Mouse (Mus musculus): ENCODE measurements around the gene Dnajc17. TPM values are rescaled to one million over a fixed set of nuclear protein-coding genes. Genes with fewer than 3 reads are reported as not detected.

Dnajc17 gene
- polyA plus RNA-seq, 1 experiment from 2014 or later, result 4.3 TPM

DNA sequence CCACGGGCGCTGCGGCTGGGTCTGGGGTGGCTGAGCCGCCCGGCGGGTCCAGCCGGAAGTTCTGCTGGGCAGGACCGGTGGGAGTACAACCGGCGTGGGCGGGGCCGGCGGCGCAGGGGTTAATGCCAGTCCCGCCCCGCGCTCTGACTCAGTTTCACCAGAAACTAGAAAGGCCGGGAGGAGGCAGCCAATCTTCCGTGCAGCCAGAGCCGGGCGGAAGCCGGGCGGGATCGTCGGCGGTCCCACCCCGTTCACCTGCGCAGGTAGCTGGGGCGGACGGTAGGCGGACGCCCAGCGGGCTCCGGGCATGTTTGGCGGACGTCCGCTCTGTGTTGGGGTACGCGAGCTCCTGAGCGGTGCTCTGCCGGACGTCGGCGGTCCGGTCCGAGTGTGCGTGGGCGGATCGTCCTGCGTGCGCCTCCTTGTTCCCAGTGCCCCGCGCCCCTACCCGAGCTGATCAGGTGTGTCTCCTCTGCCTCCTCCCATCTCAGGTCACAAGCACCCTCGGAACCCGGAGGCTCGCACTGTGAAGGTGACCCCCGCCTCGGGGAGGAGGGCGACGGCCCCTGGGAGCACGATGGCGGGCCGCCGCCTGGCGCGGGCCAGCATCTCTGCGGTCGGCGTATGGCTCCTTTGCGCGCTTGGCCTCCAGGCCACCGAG lies 28.7 kb upstream of the Dnajc17 start, which contains the start of gene Spint1:
Gene Spint1 (plus strand): TSS at position 153 of the 661 bp plus-strand sequence.
- peak within 1 kb of the TSS; percentile 72 for H3K4me2 ChIP-seq (ENCODE audit: low read depth, low read length)
- H3K36me3 ChIP-seq (replicated peaks; ENCODE audit: insufficient read depth, low read length), result no peaks in the 10 kb centered on the region
- H3K4me3 ChIP-seq (ENCODE audit: low read depth, low read length), result peak within 1 kb of the TSS; percentile 58
- H3K4me1 ChIP-seq (ENCODE audit: insufficient read depth), result peaks cover 11% of the 10 kb centered on the region
- TF ChIP-seq CTCF (IDR thresholded peaks at IDR 0.05; ENCODE audit: low read depth), result no peak
- TF ChIP-seq EP300 (IDR thresholded peaks at IDR 0.05; ENCODE audit: low read depth), result no peak
- H3K9me3 ChIP-seq (ENCODE audit: low read length), result no peaks in the 10 kb centered on the region
- H3K9ac ChIP-seq (replicated peaks), result no peak within 1 kb of the TSS; the same call in 1 of the 2 replicates
- H3K27me3 ChIP-seq (ENCODE audit: insufficient read depth, low read length), result peaks cover 43% of the 10 kb centered on the region
- H3K27ac ChIP-seq (ENCODE audit: low read depth), result no peak within 1 kb of the TSS
- ATAC-seq (no peak), DNase-seq (no peak)
- under 1% methylated on average over 69 of the region's 73 CpGs for WGBS (ENCODE audit: insufficient replicate concordance)

DNA sequence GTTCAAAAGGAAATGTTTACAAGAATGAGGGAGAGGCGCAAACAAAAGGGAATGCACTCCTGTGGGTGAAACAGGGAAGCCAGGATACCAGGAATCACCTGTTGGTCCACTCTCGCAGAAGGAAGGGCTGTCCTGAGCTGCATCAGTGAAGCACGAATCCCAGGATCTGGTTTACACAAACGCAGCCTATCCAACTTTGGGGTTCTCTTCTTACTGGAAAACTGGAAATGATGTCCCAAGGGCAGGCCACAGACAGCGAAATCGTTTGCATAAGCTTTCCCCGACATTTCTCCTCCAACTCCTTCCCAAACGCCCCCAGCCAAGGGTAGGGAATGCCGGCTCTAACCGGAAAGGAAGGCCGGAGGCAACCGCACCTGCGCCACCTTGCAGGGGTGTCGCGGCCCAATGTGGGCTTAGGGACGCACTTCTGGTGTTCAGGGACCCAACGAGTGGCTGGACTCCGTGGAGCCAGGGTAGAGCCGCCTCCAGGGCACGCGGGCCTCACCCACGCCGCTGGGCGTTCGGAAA lies 28.2 kb upstream of the Dnajc17 start:
- no peak for ATAC-seq

DNA sequence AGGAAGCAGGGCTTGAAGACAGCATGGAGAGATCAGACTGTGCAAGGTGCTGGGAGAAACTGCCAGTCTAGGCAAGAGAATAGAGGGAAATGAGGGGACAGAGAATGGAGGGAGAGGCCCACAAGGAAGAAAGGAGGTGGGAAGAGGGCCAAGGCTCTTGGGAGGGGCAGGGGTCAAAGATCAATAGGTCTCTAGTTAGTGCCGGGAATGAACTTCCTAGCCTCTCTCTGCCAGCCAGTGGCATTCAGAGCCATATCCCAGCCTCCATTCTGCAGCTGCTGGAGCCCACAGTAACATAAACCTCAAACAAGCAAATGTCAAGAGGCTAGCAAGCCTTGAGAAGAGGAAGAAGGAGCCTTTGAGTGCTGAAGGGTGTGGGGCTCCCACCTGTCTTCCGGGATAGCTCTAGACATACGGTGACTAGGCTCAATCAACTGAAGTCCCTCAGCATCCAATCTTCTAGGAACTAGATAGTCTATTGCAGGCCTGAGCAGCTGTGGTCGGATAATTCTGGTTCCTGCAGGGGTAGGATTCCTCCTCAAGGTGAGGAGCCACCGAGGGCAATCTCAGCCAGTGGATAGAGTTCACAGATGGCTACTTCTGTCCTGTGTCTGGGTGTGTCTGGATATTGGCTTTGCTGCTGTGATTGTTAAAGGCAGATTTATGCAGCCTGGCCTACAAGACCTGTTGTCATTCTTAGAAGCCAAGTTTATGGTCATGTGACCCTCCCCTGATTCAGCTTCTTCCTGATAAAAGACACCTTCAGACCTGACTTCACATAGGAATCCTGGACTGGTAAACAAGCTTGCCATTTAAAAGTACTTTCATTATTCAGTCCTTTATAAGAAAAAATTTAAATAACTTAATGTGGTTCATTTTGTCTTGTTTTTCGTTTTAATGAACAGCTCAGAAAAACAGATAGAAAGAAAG lies 21.4 kb upstream of the Dnajc17 start, which contains the start of gene Ppp1r14d:
Gene Ppp1r14d (minus strand): TSS at position 132 of the 930 bp plus-strand sequence.
- WGBS (ENCODE audit: insufficient replicate concordance), result 68% methylated on average over 6 of the region's 6 CpGs
- Histone ChIP-seq H3K27me3 (ENCODE audit: insufficient read depth, low read length) (peaks cover 2% of the 10 kb centered on the region; the same call in 1 of the 2 replicates), H3K4me3 (ENCODE audit: low read depth, low read length) (no peak within 1 kb of the TSS), H3K4me1 (ENCODE audit: insufficient read depth) (no peaks in the 10 kb centered on the region), H3K9me3 (ENCODE audit: low read length) (no peaks in the 10 kb centered on the region), H3K9ac (replicated peaks) (no peak within 1 kb of the TSS), H3K27ac (ENCODE audit: low read depth) (no peak within 1 kb of the TSS), H3K4me2 (ENCODE audit: low read depth, low read length) (no peak within 1 kb of the TSS), H3K36me3 (replicated peaks; ENCODE audit: insufficient read depth, low read length) (no peaks in the 10 kb centered on the region)
- ATAC-seq, result no peak
- TF ChIP-seq CTCF (IDR thresholded peaks at IDR 0.05; ENCODE audit: low read depth), result no peak
- TF ChIP-seq EP300 (IDR thresholded peaks at IDR 0.05; ENCODE audit: low read depth), result no peak
- no peak for DNase-seq

More for the DNA sequence above, 28.2 kb upstream of the Dnajc17 start:
- no peak for TF ChIP-seq EP300 (IDR thresholded peaks at IDR 0.05; ENCODE audit: low read depth)
- TF ChIP-seq CTCF (IDR thresholded peaks at IDR 0.05; ENCODE audit: low read depth), result no peak
- H3K36me3 ChIP-seq (replicated peaks; ENCODE audit: insufficient read depth, low read length), result no peaks in the 10 kb centered on the region
- no peak overlapping the region for H3K27ac ChIP-seq (ENCODE audit: low read depth)
- H3K4me1 ChIP-seq (ENCODE audit: insufficient read depth), result peaks cover 11% of the 10 kb centered on the region
- 15% methylated on average over 22 of the region's 25 CpGs for whole genome bisulfite sequencing (ENCODE audit: insufficient replicate concordance)
- peak overlapping the region; percentile 58 for H3K4me3 ChIP-seq (ENCODE audit: low read depth, low read length)
- DNase-seq, result no peak
- peaks cover 43% of the 10 kb centered on the region for H3K27me3 ChIP-seq (ENCODE audit: insufficient read depth, low read length)
- H3K4me2 ChIP-seq (ENCODE audit: low read depth, low read length), result peak overlapping the region; percentile 72
- no peak overlapping the region; the same call in 1 of the 2 replicates for H3K9ac ChIP-seq (replicated peaks)
- H3K9me3 ChIP-seq (ENCODE audit: low read length), result no peaks in the 10 kb centered on the region

DNA sequence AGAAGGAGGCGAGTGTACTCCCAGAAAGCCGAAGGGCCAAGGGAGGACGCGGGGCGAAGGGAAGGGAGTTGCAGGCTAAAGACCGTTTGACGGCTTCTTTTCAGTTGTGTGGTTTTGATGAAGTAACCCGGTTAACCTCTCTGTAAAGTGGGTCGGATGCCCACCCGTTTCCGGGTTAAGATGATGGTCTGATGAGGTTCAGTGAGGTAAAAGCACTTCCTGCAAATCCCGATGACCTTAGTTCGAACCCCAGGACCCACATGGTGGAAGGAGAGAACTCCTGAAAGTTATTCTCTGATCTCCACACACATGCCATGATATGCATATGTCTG lies 547 bp upstream of the Dnajc17 start:
- WGBS (ENCODE audit: insufficient replicate concordance), result 0% methylated on average over 13 of the region's 13 CpGs
- ATAC-seq, result no peak
- H3K4me1 ChIP-seq (ENCODE audit: insufficient read depth), result peaks cover 14% of the 10 kb centered on the region
- peak overlapping the region; percentile 69; the same call in 1 of the 2 replicates for H3K27ac ChIP-seq (ENCODE audit: low read depth)
- H3K9ac ChIP-seq (replicated peaks), result peak overlapping the region; percentile 75
- peak overlapping the region; percentile 93 for H3K4me2 ChIP-seq (ENCODE audit: low read depth, low read length)
- DNase-seq, result no peak
- peak overlapping the region; percentile 89 for H3K4me3 ChIP-seq (ENCODE audit: low read depth, low read length)
- H3K27me3 ChIP-seq (ENCODE audit: insufficient read depth, low read length), result no peaks in the 10 kb centered on the region
- H3K36me3 ChIP-seq (replicated peaks; ENCODE audit: insufficient read depth, low read length), result peaks cover 22% of the 10 kb centered on the region
- no peaks in the 10 kb centered on the region for H3K9me3 ChIP-seq (ENCODE audit: low read length)
- TF ChIP-seq CTCF (IDR thresholded peaks at IDR 0.05; ENCODE audit: low read depth) (no peak), EP300 (IDR thresholded peaks at IDR 0.05; ENCODE audit: low read depth) (no peak)

DNA sequence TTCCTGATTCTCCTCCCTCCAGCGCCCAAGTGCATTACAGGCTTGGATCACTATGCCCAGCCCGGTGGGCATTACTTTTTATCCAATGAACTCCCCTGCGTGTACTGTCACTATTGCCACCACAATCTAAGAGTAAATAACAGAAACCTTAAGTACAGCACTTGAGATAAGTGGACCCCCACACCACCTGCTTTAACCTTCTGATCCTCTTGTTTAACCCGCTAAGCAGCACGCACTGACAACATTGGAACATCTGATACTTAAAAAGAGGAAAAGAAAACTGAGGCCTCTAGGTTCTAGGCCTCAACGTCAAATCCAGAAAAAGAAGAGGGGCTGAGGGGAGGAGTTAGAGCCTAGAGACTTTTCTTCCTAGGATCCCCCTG lies 643 bp downstream of the Dnajc17 start:
- DNase-seq (peak; percentile 15), ATAC-seq (no peak)
- H3K4me3 ChIP-seq (ENCODE audit: low read depth, low read length), result peak overlapping the region; percentile 89
- H3K9ac ChIP-seq (replicated peaks), result peak overlapping the region; percentile 75
- WGBS (ENCODE audit: insufficient replicate concordance), result 14% methylated on average over 6 of the region's 6 CpGs
- no peak for TF ChIP-seq CTCF (IDR thresholded peaks at IDR 0.05; ENCODE audit: low read depth)
- TF ChIP-seq EP300 (IDR thresholded peaks at IDR 0.05; ENCODE audit: low read depth), result no peak
- H3K27ac ChIP-seq (ENCODE audit: low read depth), result peak overlapping the region; percentile 92
- H3K27me3 ChIP-seq (ENCODE audit: insufficient read depth, low read length), result no peaks in the 10 kb centered on the region
- H3K4me1 ChIP-seq (ENCODE audit: insufficient read depth), result peaks cover 14% of the 10 kb centered on the region
- peak overlapping the region; percentile 72 for H3K4me2 ChIP-seq (ENCODE audit: low read depth, low read length)
- H3K36me3 ChIP-seq (replicated peaks; ENCODE audit: insufficient read depth, low read length), result peaks cover 22% of the 10 kb centered on the region
- no peaks in the 10 kb centered on the region for H3K9me3 ChIP-seq (ENCODE audit: low read length)

Data from liver, postnatal 0 days (tissue).